Mouse (Mus musculus) c-Kit-positive CD71-positive TER-119-negative erythroid progenitor cells, embryonic 14.5 days (primary cell): ENCODE measurements around the gene Slc19a2.
A peak's percentile ranks its signal among the peaks of the same experiment; 100 is the strongest.

Source experiments
- DNase-seq: peaks from one replicate; pipeline ENCODE4 v3.0.0-alpha.2; 2013; ENCODE audit warnings: low read depth

Slc19a2 gene

DNA sequence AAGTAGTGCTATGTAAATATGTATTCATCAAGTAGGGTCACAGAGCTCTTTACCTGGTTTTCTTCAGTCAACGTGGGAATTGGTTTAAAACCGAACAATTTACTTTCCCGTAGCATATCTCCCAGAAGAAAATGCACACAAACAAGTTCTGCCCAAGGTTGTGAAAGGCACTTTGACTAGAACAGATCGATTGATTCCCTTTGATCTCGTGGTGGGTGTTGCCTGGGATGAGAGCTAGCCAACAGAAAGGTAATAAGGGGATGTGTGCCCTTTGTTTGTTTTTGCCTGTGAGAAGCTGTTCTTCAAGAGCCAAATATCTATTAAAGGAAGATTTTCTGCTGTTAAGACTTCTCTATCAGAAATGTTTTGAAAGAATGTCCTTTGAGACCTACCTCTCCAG is 3.7 kb downstream of the Slc19a2 start:
- DNase-seq = no peak

DNA sequence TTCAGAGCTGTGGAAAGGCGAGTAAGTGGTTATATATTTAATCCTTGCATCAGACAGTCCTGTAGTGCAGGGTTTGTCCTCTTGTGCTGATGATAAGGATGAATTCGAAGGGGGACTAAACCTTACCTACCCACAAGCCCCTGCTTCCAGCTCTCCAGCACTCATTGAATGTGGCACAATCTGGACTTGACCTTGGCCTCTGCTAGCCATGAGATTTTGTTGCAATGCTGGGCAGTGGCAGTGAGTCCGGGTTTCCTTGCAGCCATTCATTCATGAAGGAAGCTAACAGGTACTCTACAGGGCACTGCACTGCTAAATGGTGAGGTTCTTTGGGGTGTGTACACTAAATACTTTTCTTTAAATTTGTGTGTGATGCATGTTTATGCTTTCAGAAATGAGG is 6.0 kb downstream of the Slc19a2 start:
- no peak for DNase-seq

DNA sequence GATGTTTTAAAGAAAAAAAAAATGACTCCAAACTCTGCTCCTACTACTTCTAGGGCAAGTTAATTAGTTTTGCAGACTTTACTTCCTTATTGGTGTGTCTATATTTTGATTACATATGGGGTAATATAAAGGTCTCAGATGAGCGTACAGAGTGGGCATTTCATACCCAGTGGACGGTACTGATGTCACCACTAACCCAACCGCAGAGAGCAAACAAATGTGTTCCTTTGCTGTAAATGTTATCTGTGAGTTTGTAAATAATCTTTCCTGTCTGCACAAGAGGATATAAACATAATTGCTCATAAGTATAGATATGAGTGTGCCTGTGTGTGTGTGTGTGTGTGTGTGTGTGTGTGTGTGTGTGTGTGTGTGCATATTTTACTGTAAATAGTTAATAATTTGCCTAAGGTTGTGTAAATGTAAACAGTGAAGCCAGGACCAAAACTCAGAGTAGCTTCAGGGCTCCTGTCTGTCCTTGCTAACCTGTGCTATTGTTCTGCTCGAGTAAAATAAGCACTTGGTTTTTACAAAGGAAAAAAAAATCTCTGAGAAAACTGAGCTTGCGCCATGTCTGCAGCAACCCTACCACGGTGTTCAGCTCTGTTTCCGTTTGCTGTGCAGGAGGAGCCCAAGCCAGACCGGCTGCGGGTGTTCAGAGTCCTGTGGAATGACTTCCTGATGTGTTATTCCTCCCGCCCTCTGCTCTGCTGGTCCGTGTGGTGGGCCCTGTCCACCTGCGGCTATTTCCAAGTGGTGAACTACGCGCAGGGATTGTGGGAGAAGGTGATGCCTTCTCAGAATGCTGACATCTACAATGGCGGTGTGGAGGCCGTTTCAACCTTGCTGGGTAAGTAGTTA is 11.6 kb downstream of the Slc19a2 start:
- no peak for DNase-seq

DNA sequence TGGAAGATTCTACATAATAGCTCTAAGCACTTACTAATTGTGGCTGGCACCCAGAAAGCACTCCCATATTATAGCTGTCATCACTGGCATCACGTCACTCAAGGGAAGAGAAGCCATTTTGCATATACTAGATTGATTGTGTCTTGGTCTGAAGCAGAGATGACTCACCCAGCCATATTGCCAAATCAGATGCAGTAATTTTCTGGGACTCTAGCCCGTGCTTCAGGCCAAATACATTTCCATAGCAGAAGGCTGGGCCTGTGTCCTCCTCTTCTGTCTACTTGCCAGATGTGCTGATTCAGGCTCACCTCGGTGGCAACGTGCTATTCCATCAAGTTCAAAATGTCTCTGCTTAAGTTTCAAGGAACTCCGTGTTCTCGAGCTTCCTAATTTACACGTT is 12.7 kb downstream of the Slc19a2 start:
- DNase-seq = no peak

DNA sequence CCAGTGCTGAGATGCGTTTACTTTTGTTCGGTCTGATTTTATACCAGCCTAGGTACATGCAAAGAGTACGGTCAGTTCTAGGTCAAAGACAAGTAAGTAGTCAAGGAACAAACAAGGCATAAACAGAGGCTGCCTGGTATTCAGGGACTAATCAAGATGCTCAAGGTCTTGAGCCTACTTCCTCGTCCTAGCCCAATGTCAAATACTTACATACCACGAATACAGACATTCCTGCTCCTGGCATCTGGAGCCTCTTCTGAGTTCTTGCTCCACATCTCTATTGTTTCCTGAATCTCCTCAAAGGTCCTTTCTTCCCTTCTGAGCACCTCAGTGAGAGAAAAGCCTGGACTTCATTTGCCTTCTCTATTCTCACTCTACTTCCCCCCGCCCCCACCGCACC is 22.1 kb downstream of the Slc19a2 start:
- DNase-seq = no peak

DNA sequence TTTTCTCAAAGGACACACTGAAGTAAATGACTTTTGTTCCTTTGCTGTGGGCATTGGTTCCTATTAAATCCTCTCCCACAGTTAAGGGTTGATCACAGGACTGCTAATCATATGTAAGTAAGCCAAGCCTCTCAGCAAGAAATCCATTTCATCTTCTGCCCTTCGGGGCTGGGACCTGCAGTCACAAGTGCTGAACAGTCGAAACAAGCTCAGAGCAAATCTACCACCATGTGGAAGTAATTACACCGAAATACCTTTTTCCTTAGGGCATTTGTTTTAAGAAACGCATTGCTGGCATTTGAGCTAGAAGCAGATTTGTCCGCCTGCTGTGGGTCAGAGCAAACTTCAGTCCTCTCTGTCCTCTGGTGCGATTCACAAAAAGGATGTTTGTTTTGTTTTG is 24.8 kb downstream of the Slc19a2 start:
- no peak for DNase-seq

DNA sequence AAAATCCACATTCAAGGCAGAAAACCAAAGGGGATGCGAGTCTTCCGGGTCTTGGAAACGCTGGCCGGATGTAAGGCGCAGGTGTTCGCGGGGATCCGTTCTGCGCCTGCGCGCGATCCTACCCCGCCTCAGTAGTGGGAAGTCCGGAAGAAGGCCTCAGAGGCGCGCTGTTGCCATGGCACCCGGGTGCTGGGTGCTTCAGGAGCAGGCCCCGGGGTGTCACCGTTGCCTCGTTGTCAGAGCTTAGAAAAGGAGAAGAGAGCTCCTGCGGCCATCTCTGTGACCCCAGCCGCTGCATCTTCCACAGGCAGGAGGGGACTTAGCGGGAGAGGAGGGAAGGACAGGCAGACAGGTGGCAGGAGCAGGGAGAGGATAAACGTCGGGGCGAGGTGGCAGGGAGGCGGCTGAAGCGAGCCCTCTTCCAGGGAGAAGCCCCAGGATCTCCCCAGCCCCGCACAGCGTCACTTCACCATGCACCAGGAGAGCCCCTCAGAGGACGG is 26.7 kb downstream of the Slc19a2 start, which contains the start of gene Ccdc181:
Gene Ccdc181, plus strand, starts transcription at position 131 of the 500 bp plus-strand sequence.
- DNase-seq = peak; percentile 91

DNA sequence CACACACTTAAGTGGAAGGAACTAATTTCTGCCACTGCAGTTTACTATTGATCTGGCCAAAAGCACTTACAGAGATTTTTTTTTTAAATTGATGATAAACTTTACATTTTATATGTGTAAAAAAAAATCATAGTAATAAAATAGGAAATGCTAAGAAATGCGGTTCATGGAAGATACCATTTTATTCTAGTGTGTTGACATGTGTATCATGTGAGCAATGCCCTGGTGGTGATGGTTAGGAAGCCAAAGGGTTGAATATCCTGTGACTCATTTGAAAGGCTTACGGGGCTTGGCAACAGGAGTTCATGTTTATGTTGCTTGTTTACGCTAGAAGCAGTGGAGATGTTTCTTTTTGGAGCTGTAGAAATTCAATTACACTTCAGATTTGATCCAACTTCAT is 27.7 kb downstream of the Slc19a2 start:
- DNase-seq = no peak

DNA sequence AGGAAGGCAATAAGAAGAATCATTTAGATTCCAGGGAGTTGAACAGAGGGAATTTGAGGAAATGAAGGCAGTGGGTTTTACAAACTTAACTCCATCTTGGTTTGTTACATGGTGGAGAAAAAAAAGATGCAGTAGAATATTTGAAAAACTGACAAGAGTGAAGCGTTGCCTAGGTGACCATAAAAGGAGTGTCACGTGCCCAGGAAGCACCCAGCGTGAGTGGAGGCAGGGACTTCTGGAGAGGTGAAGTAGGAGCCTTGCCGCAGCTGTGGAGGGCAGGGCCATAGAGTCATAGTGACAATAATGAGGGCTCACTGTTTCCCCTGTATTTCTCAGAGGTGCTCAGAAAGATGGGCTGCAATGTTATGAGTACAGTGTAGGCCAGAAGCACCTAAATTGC is 30.5 kb downstream of the Slc19a2 start:
- DNase-seq = no peak

DNA sequence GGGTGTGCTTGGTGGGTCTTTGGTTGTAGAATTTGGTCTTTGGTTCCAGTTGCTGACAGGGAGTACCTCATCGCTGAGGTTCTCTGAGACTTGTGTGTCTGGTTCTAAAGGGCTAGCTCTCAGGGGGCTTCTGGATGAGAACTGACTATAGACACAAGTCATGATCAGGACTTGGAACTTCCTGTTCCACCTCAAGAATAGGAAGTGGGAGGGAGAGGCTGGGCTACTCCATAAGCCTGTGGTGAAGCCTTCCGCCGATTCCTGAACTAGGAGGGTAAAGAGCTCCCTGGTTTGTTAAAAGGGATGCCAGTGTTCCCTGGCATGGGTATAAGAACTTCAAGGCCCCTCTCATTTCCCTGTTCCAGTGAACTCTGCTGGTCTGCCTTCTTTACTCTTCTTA is 35.2 kb downstream of the Slc19a2 start:
- DNase-seq = no peak

DNA sequence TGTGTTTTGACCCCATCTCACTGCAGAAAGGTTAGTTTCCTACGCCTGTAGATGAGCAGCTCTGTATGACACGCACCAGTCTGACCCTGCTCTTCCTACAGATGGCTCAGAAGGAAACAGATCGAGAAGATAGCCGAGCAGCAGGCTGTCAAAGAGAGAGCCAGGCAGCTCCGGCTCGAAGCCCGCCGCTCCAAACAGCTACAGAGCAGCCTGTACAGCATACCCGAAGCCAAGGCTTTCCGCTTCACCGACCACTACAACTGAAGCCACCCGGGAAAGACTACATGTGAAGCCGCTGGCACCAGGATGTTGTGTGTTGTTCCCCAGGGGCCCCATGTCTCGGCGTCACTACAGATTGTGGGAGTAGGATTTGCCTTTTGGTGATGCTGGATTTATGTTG is 38.6 kb downstream of the Slc19a2 start:
- DNase-seq = no peak

DNA sequence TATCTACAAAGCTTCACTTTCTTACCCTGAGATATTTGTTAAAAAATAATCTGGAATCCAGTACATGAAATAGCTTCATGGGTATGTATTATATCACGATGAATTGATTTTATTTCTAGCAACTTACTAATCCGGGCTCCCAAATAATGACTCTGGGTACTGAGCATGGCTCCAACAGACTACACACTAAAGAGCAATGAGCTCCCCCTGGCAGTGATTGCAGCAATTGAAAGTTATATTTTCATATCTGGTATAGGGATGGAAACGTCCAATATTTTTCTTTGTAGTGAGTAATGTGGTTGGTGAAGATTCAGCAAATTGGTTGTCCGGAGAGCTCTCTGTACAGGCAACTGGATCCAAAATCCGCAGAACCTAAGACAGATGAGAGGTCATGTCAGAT is 43.2 kb downstream of the Slc19a2 start:
- DNase-seq = no peak

DNA sequence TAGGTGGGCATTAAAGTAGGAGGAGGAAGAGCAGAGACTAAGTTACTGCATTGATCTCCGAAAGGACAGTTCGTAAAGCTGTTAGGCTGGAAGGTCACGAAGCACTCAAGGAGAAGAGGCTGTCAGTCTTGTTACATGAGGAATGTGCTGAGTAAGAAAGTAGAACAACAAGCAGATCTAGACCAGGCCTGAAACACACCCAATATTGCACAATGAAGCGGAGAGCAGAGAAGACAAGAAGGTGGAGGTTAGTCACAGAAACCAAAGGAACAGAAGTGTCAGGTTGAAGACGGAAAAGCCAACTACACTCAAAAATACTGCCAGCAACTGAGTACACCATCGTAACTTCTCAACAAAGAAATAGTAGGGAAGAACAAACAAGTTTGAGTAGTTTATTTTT is 45.2 kb downstream of the Slc19a2 start:
- no peak for DNase-seq

DNA sequence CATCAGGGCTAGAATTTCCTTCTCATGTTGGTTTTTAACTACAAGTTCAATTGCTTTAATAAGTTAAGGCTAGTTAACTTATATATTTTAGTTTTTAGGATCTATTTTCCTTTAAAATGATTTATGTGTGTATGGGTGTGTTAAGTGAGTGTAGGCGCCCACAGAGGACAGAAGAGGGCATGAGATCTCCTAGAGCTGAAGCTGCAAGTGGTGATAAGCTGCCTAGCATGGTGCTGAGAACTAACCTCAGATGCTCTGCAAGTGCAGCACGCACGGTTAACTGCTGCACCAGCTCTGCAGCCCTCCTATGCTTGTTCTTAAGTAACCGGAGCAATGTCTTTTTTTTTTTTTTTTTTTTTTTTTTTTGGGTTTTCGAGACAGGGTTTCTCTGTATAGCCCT is 47.6 kb downstream of the Slc19a2 start:
- no peak for DNase-seq

DNA sequence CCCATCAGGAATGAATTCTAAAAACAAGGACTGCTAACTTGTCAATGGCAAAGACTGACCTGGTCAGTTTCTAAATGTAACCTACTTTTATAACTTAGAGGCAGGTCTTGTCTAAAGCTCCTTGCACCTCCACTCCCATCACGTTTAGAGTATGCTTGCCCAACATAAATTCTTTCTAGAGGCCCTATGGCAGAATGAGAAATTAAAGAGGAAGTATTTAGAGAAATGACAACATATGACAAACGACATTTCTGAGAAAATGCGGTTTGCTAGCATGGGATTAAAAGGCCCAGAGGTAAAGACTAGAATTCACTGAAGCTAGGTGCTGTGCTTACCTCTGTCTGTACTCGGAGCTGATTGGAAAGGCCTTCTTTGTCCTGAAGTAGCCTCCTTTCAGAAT is 53.1 kb downstream of the Slc19a2 start:
- DNase-seq = no peak

DNA sequence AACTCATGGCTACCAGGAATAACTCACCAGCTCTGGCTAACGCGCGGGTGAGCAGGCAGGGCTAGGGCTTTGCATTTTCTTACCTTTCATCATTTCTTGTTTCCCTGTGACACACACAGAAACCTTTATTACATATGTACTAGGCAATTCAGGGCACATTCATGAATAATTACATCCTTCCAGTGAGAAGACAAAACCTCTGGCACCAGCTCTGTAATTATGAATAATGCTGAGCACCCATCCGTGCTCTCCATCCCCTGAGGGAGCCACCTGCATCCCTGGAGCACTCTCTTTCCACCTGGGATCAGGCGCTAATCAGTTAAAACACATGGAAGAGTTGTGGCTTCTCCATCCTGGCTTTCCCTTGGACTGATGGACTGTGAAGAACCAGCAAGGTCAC is 55.0 kb downstream of the Slc19a2 start, which contains the start of gene Nme7:
Gene Nme7, plus strand, starts transcription at position 301 of the 400 bp plus-strand sequence.
- DNase-seq = no peak

DNA sequence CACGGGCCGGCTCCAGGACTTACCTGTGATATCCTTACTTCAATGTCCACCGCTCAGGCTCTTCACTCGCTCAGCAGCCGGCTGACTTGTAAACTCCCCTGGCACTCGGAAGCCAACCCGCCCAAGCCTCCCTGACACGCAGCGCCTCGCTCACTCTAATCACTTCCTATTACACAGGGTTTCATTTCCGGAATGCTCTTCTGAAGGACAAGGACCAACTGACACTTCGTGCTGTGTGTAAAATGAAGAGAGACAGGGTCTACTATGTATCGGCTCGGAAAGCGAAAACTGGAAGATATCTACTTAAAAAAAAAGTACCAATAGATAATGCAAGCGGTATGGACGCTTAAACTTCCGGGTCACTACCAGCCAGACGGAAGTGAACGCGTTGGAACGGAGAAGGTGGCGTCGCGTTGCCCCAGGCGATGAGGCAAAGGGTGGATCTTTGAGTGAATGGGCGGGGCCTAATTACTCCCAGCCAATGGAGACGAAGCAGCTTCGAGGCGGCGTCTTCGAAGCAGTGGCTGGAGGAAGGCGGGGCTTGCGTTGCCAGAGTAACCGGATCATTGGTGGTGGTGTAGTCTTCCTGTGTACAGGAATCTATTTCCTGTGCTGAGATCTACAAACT is 58.4 kb downstream of the Slc19a2 start, which contains the start of gene Blzf1:
Gene Blzf1, minus strand, starts transcription at position 366 of the 628 bp plus-strand sequence.
- peak; percentile 99 for DNase-seq

DNA sequence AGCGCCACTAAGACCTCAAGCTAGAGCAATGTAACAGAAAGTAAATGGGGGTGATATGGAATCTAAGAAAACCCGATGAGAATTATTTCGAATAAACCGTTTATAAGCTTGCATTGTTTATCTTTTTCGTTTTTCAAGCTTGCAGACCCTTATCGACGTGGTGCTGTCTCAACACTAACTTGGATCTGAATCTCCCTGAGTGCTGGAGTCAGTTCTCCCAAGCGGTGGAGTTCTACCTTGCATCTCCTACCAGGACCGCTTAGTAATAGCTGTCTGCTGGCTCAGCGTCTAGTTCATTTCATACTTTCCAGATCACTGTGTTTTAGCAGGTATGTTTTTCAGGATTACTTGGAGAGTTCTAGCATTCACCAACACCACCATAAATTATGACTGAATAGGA is 59.1 kb downstream of the Slc19a2 start:
- no peak for DNase-seq

DNA sequence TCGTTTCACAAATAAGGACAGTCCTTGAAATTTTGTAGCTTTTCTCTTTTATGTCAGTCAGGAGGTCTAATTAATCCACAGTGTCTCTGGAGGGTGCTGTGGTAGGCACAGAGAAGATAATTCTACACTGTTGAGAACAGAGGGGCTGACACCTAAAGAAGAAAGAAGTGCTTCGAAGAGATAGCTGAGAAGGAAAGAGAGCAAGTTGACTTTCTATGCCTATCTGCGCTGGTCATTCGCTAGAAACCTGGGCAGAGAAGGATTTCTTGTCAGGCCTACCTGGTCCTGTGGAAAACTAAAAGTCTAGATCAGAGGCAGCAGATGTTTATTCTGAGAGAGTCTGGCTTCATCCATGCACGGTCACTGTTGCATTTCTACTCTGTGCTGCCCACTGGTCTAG is 65.2 kb downstream of the Slc19a2 start:
- DNase-seq = peak; percentile 37
